Mouse (Mus musculus) cerebellum, adult 11-12 months (tissue): ENCODE data around the gene Lyrm1.

Experiments
- DNase-seq: peaks from one replicate; pipeline ENCODE4 v3.0.0; 2022

The Lyrm1 gene

DNA sequence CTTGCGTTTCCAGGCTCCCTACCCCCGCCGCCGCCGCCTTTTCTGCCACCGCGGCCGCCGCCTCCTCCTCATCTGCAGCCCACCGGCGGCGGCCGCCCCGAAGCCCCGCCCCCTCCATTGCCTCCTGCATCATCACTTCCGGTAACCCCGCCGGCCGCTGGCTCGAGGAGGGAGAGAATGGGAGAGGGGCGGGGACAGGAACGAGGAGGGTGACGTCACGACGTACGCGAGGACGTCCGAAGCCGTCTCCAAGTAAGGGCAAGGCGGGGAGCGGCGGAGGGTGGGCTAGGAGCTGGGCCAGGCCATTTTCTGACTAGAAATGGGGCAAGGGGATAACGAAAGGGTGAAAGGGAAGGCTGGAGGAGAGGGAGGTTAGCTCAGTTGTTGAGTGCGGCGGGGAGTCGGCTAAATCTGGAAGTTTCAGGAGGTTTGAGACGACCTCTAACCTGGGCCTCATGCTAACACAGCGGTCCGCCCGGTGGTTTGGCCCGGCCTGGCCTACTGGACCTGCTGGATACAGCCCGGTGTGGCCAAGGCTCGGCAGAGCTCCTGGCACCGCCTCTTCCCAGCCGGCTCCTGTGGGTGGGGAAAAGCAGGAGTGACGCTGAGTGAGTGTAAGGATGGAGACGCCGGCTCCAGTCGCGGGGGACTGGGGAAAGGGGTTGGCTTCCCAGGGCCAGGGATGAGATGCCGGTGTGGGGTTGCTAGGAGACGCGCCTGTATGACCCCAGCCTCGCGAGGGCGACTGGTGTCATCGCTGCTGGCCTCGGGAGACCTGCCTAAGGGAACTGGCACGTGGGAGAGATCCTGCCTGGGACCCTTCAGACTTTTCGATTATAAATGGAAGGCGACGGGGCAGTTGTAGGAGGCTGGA is at the start of gene Lyrm1, which contains the start of gene Dcun1d3:
TSS of gene Lyrm1 (plus strand) at position 223 of the 874 bp plus-strand sequence.
TSS of gene Dcun1d3 (minus strand) at position 660 of the 874 bp plus-strand sequence.
- peak; percentile 97 for DNase-seq

DNA sequence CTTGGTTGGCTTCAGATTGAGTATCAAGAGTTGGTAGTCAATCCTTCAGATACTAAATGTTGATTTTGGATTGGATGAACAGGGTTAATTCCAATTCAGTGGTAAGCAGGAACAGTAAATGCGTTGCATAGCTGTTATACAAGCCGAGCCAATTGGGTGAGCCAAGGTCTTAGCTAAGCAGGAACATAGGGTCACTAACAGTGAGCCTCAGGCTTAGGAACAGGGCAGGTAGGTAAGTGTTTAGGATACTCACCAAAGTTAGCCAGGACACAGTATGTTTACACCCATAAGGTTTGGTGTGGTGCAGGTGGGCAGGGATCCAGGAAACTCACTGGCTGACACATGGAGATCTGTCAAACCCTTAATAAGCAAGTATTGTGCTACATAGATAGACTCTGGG is 48.3 kb upstream of the Lyrm1 start:
- DNase-seq, result no peak

DNA sequence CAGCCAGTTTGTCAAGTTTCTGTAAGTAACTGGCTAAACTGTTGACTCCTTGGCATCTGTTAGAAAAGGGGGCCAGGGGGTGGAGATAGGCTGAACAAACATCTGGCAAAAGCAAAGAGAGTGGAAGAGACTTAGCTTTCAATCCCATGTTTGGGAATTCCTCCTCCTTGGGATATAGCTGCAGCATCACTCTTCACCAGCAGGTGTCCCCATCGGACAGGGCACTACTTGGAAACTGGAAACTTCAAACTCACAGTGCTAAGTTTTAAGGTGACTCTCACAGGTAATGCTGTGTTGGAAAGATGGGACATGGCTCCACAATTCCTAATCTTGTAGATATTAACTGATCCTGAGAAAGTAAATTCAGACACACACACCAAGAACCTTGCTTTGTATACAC is 46.6 kb upstream of the Lyrm1 start:
- DNase-seq, result peak; percentile 17

DNA sequence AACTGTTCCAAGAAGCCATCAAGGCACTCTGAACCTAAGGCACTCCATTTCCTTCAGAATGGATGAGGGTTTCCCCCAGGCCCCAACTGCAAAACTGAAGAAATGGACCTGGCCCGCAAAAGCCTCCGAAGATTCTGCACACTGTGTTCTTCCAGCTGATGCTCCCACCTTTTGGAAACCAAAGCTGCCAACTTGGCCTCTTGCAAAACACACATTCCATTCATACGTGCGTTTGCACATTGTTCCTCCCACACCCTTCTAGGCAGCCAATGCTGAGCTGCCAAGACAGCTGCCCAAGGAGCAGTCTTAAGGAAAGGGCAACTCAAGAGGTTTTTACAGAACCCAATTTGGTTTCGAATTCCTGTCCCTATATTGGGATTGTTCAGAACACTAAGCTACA is 44.9 kb upstream of the Lyrm1 start:
- no peak for DNase-seq

DNA sequence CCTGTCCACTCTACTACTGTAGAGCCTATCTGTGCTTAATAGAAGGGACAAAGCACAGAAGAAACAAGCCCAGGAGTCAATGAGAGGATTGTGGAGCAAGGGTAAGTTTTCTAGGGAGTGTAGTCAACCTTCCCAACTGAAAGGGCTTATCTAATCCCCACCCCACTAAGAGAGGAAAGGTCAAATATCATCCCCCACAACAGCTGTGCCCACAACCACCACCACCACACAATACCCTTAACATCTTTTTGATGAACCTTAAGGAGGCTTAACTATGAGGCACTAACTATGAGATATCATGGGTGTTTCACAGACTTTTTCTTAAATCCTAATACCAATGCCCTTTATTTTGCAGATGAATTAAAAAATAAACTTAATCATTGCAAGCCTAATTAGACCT is 43.2 kb upstream of the Lyrm1 start:
- no peak for DNase-seq

DNA sequence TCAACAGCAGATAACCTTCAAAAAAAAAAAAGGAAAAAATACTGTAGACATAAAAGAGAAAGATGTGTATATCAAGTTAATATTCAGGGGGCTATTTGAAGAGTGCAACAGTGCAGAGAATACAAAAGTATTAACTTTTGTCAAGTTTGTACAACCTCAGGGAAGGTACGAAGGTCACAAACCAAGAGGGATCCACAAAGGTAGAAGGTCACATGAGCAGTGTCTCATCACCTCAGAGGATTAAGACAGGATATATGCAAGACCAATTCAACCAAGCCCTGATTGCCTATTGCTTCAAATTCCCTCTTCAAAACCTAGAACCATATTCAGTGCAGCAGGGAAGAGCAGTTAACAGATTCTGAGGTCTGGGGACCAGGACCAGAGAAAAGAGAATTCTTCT is 42.5 kb upstream of the Lyrm1 start:
- DNase-seq, result no peak

DNA sequence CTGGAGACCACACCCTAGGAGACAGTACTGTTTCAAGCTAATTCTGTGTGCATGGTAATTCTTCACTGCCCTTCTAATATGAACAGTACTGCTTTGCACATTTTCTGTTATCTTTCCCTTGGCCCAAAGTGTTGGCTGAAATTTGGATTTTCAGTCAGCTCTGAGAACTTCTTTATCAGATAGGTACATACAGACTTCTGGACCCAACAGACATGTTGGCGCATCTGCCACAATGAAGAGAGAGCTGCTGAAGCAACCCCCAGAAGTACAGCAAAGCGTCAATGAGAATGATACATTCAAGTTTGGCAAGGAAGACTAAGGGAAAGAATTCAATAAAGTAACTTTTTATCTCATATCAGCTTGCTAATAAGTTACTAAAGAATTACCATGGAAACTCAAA is 41.3 kb upstream of the Lyrm1 start:
- no peak for DNase-seq

DNA sequence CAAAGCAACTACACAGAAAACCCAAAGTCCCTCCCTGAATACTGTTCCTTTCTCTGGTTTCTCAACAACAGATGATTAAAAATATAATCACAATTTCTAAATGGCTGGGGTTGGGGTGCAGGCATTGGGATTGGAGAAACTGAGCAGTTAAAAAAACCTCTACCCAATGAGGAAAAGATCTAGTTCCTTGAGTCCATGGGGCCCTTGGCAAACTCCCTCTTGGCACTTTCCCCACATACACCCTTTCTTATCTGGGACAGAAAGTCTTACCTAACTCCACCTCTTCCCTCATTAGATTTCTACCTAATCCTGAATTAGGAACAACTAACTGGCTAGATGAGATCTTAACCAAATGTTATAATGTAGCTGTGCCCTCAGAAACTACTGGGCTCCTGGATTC is 40.6 kb upstream of the Lyrm1 start:
- no peak for DNase-seq

DNA sequence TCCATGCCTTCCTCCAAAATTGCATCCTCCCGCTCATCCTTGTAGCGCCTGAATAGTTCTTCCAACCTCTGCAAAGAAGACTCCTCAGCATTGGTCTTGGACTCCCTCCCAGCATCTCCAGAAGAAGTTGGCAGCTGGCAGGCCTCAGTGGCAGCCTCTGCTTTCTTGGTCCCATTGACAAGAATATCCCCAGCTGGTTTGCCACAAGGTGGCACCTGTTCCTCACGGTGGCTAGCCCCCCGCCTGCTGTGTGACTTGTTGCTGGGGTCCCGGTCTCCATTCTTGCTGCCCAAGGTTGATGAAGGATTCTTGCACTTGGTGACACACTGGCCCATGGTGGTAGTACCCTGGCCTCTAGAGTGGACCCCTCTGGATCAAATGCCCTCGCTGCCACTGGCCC is 36.2 kb upstream of the Lyrm1 start:
- peak; percentile 4 for DNase-seq

DNA sequence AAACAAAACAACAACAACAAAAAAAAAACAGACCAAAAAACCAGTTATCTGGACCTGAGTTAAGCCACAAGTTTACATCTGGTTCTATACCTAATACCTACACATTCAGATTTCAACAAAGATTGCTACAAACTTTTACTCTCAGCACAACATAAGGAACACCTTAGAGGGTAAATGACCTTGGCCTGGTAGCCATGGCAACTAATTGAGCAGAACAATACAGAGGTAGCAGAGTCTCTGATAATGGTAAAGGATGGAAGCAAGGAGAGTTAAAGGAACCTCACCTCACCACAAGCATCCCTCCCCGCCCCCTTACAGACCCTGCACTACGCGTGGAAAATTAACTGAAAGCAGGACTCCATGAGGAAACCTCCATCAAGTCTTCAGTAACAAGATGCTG is 35.5 kb upstream of the Lyrm1 start:
- no peak for DNase-seq

DNA sequence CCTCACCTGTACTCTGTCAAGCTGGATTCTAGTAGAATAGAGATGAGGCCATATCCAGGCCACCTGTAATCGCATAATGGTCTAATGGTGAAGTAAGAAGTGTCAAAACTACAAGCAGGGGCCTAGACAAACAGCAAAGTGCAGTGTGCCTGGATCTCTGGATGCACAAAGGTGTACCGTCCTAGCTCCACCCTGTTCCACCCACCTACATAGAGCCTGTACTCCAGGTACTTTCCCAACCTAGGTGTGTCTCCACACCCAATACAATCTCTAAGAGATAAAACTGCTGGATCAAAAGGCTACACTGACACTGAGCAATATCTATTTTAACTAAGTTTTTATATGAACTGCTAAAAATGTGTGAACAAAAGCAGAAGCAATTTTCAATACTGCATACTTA is 35.1 kb upstream of the Lyrm1 start:
- DNase-seq, result no peak

DNA sequence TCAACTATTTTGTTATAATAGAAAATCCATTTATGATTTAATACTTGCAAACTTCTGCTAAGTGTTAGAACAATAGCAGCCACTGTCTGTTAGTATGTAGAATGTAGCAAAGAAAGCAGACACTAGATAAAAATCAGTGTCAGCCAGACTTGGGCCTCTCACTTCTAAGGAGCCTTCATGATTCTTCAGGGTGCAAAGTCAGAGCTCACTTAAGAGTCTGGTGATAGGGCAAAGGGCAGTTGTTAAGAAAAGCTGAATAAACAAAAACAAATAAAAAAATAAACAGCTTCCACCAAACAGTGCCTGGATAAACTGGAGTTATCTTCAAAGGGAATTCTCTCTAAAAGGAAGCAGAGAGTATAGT is 34.7 kb upstream of the Lyrm1 start:
- no peak for DNase-seq

DNA sequence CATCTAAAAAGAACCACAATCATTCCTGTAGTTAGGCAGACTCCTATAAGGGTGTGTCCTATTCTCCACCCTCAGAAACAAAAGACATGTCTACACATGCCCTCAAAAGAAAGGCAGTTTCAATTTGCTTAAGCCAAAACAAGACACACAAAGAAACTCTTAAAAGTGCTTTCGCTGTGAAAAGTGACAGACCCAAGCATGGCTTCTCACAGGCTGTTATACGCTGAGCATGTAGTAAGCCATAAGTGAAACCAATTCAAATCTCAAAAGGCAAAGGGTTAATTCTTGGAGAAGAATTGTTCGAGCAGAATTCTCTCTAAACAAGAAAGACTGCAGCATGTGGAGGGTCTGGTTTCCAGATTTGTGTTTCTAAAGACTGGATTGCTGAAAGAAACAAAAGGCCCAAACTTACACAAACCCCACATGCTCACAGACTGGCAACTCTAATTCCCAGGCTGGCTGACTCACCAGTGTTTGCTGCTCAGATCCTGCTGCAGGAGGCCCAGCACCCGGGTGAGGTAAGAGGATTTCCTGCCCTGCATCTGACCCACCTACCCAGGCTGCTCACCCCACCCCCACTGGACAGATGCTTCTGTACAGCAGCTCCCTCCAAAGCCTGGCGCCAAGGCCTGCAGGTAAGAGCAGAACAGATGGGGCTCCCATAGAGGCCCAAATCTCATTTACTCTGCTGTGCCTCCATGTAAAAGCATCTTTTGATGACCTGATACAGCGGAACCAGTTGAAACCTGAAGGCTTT is 34.1 kb upstream of the Lyrm1 start:
- peak; percentile 40 for DNase-seq

DNA sequence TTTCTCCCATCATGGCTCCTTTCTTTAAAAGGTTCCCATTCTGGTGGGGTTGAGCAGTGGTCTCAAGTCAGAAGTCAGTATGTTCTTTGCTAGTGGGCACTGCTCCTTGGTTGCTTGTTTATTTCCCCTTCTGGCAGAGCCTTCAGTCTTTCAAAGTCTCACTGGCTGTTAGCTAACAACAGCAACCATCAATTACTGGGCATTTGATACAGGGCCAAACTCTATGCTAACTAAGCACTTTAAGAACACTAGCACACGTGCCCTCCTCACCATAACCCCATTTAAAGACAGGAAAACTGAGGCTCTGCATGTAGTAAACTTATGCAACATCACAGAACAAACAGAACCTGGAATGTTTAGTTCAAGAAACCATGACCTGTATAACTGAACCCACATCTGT is 33.5 kb upstream of the Lyrm1 start:
- no peak for DNase-seq

DNA sequence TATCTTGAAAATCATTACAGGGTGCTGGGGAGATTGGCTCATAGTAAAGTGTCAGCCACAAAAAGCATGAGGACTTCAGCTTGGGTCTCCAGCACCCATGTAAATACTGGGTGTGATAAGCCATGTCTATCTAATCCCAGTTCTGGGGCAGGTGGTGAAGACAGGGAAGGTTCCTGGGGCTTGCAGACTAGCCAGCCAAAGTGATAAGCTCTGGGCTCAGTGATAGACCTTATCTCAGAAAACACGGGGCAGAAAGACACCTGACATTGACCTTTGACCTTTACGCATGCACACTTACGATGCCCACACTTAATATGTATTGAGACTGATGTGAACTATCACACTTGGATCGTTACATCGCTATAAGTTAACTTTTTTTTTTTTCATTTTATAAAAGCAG is 31.2 kb upstream of the Lyrm1 start:
- no peak for DNase-seq

DNA sequence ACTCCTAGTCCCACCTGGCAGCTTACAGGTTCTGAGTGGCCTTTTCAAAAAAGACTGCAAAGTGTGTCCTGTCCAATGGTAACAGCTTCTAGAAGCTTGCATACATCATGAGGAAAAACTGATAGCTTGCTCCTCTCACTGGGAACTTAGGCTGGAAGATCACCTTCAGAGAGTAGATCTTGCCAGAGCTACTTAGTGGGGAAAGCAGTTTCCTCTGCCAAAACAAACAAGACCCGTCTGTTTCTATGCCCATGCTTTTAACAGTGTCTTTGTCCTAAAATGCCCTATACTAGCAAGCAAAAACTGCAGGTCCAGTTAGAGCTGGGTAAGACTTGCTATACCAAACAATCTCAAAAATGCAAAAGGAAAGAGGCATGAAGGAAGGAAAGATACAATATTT is 29.5 kb upstream of the Lyrm1 start:
- no peak for DNase-seq

DNA sequence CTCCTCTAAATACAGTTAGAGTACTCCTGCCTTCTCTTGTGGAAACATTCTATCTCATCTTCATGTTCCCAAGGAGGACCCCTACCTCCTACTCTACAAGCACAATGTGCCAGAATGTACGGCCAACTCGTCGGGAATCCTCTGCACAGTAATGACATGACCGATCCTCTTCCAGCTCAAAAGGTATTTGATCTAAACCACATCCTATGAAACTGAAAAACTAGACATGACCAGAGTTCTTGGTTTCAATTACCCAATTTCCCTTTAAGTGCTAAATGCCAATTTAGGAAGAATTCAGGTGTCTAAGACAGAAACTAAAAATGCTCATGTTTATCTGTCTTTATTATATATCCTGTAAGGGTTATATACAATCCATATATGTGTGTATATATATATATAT is 23.5 kb upstream of the Lyrm1 start:
- no peak for DNase-seq

DNA sequence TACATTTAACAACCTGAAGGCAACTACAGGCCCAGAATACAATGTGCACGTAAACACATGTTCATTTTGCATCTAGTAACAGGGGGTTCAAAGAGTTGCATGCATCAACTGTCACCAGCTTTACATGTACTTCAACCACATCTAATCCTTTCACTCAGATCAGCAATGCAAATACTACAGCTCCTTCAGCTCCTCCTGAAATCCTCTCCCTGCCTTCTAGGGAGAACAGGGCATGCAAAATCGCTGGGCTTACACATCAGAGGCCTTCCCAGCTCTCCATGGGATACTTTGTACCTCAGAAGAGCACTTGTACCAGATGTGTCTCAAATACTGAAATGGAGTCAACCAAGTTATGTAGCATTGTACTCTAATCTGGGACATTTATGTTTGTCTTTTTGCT is 22.6 kb upstream of the Lyrm1 start:
- DNase-seq, result no peak

DNA sequence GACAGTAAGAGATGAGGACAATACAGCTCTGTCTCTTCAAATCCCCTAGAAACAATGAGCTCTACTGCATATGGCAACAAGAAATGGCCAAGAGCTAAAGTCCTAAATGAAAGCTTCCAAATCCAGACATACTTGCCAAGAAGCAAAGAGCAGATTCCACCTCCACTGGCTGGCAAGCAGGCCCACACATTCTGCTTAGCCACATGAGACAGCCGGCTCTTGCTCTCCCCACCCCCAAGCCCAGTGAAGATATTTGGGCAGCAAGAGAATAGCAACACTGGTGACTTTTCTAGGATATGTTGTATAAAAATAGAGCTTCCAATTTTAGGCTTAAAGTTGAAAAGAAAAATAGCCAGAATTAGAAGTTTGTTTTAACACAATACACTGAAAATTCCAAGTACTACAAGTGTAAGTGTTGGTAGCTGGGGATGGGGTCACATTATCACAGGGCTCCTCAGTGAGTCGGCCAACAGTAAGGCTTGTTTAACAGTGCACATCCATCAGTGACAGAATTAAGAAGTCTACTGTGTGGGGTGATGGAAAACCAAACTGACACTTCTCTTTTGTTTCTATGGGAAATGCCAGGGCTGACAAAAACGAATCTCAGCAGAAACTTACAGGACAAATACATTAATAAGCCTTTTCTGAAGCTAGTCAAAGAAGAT is 19.8 kb upstream of the Lyrm1 start:
- peak; percentile 34 for DNase-seq

DNA sequence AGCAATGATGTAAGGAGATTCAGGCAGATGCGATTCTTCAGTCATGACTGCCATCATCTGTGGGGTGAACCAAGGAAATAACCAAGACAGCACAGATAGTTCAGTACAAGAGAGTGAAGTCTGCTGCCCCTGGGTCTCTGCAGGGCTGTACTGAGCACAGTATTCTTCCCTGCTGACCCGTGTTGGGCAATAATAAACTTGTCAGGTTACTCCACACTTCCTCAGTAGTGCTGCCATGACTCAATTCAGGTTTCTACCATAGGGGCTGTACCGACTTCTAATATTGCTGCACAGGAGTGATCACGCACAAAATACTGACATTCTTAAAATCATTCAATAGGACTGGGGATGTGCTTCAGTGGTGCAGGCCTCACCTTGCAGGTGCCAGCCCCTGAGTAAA is 16.5 kb upstream of the Lyrm1 start:
- DNase-seq, result no peak

DNA sequence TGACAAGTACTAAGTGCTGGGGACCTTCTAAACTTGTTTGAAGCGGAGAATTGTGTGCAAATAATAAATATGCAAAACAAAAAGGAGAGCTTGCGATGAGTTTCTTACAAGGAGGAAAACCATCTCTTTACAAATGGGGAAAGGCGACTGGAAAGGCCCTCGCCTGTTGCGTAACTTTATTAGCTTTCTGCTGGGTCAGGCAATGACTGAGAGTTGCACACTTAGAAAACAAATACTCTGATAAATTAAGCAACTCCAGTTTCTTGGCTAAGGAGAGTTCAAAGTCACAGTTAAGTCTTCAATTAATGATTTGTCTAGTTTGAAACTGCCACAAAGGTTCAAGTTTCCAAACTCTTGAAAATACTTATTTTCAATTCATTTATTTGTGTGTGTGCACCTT is 15.3 kb upstream of the Lyrm1 start:
- no peak for DNase-seq

DNA sequence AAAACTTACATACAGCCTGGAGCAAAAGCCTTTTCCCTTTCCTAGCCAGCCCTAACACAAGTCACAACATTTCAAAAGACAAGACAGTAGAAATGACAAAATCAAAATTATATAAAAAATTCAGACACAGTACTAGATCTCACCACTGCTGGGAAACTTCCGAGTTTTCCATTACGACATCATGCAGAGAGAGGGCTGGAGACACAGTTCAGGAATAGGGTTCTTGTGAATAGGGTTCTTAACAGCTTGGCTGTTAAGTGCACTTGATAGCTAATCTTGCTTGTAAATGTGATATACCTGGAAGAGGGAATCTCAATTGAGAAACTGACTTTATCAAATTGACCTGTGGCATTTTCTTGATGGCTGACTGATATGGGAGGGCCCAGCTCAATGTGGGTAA is 14.4 kb upstream of the Lyrm1 start:
- DNase-seq, result no peak

DNA sequence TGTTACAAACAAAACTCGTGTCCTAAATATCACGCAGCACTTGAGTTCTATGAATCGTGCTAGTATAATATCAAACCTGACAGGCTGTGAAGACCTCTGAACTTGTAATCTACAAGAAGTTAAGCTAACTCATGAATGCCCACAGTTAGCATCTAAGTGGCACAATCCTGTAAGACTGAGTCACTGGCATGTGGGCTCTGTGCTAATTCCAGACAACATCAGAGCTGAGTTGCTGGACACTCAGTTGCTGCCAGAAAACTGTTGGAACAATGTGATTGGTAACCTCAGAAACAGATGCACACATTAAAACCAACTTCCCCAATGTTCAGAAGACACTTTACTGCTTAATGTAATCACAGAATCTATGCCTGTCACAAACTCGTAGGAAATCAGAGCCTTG is 7.8 kb upstream of the Lyrm1 start:
- DNase-seq, result no peak

DNA sequence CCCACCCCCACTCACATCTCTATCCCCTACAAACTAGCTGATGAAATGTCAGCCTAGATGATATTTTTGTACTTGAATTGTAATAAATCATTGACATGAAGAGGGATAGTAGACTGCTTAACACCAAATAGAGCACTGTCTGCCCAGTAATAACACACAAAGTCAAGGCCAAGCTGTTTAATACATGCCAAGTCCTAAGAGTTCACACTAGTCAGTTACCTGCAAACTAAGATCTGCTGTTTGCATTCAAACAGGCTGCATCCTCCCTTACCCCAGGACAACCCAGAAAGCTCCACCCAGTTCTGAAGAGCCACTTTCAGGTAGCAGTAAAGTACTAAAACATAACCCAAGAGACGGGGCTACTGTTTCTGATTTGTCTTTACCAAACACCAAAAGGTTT is 3.5 kb upstream of the Lyrm1 start:
- no peak for DNase-seq
